Mouse (Mus musculus) ES-E14 (cell line): Measurements from ENCODE around the gene Them5. TPM values are rescaled to one million over a fixed set of nuclear protein-coding genes. Genes with fewer than 3 reads are reported as not detected.

Source experiments
- DNase-seq: peaks from one replicate; pipeline ENCODE4 v3.0.0-alpha.2; 2013; ENCODE audit warnings: low read depth, low spot score
- H3K27ac ChIP-seq: 2 replicates; pipeline ENCODE4 v1.5.1; 2012; ENCODE audit warnings: low read depth, mild to moderate bottlenecking, low read length, moderate library complexity, mixed read lengths; ENCODE audit not compliant: poor library complexity, insufficient read depth, severe bottlenecking
- H3K36me3 ChIP-seq: 2 replicates; pipeline ENCODE4 v1.6.1; 2012; ENCODE audit warnings: mild to moderate bottlenecking, low read length, moderate library complexity, mixed read lengths; ENCODE audit not compliant: control insufficient read depth, poor library complexity, insufficient read depth, severe bottlenecking
- H3K4me1 ChIP-seq, 2 experiments: fragments of 150-350 bp in 1 of 2; sonication (generic) in 1 of 2; 2 replicates each; pipeline ENCODE4 v1.6.1; 2012; ENCODE audit warnings: low read length in 2 of 2, mild to moderate bottlenecking in 1 of 2, mixed read lengths in 1 of 2; ENCODE audit not compliant: control insufficient read depth in 2 of 2, insufficient read depth in 2 of 2, poor library complexity in 1 of 2
- H3K4me3 ChIP-seq, 2 experiments: fragments of 150-350 bp in 1 of 2; sonication (generic) in 1 of 2; 2 replicates each; pipeline ENCODE4 v1.5.1; 2012; ENCODE audit warnings: low read length in 2 of 2, low read depth in 1 of 2, mild to moderate bottlenecking in 1 of 2, mixed read lengths in 1 of 2; ENCODE audit not compliant: insufficient read depth in 1 of 2, poor library complexity in 1 of 2, severe bottlenecking in 1 of 2
- H3K9ac ChIP-seq: 2 replicates; pipeline ENCODE4 v1.6.1; 2012; ENCODE audit warnings: low read depth, mild to moderate bottlenecking, low read length, mixed read lengths; ENCODE audit not compliant: poor library complexity, insufficient read depth, severe bottlenecking
- H3K9me3 ChIP-seq: fragments of 150-350 bp; sonication (generic); 2 replicates; pipeline ENCODE4 v1.6.1; 2012; ENCODE audit warnings: low read depth, mild to moderate bottlenecking, low read length; ENCODE audit not compliant: control insufficient read depth, insufficient read depth
- CHD2 ChIP-seq: IDR thresholded peaks from 2 replicates; pipeline ENCODE4 v1.6.1; 2014; ENCODE audit warnings: mild to moderate bottlenecking, low read depth, low read length, inconsistent platforms
- HCFC1 ChIP-seq: IDR thresholded peaks from 2 replicates; pipeline ENCODE4 v1.6.1; 2012; ENCODE audit warnings: low read length, inconsistent platforms, borderline replicate concordance; ENCODE audit not compliant: insufficient read depth
- MAFK ChIP-seq: IDR thresholded peaks from 2 replicates; pipeline ENCODE4 v1.6.1; 2014; ENCODE audit warnings: mild to moderate bottlenecking, low read depth, low read length, inconsistent platforms; ENCODE audit not compliant: insufficient read depth
- ZC3H11A ChIP-seq: IDR thresholded peaks from 2 replicates; pipeline ENCODE4 v1.6.1; 2012; ENCODE audit warnings: low read depth, mild to moderate bottlenecking, inconsistent platforms, low read length, borderline replicate concordance
- ZNF384 ChIP-seq: IDR thresholded peaks from 2 replicates; pipeline ENCODE4 v1.6.1; 2012; ENCODE audit warnings: low read depth, low read length, inconsistent platforms
- in situ Hi-C, 2 experiments: fragments of 600-800 bp; cut with MboI; formaldehyde crosslinking; loops; one replicate each; pipeline ENCODE4 v1.15.1; 2025; ENCODE audit warnings: low sequenced_read_pairs in 2 of 2, inconsistent platforms in 1 of 2; ENCODE audit not compliant: unreplicated experiment in 2 of 2
- total RNA-seq: library from RNA; depleted of rRNA; stranded (reverse); fragments of 300-350 nt; gene quantifications from 2 replicates; pipeline ENCODE4 v1.2.3, GENCODE M21; 2012; rRNA removed

Gene Them5
- total RNA-seq: 0.36 and 0.53 TPM in 2 replicates

DNA sequence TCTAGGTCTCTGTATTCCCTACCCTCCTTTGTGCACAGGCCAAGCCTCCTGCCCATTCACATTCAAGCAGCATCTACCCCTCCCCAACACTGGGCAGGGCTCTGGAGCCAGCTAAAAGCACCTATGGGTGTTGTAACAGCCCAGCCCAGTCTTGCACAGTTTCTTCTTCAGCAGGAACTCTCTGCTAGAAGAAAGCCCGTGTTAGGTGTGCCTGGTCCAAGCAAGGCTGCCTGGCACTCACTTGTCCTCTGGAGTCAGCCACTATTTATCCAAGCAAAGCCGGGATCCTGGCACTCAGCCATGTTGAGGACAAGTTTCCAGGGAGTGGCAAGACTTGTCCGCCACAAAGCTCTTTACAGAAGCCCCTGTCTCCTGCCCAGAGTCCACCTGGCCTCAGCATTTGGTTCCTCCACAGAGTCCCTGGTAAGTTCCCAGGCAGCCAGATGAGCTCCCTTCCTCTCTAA lies at the start of gene Them5:
Gene Them5 (plus strand): TSS at position 141 of the 464 bp plus-strand sequence.
- in situ Hi-C loops: no loop called here
- TF ChIP-seq ZC3H11A (no peak), MAFK (no peak), ZNF384 (no peak), CHD2 (no peak), HCFC1 (no peak)
- no peak for DNase-seq

DNA sequence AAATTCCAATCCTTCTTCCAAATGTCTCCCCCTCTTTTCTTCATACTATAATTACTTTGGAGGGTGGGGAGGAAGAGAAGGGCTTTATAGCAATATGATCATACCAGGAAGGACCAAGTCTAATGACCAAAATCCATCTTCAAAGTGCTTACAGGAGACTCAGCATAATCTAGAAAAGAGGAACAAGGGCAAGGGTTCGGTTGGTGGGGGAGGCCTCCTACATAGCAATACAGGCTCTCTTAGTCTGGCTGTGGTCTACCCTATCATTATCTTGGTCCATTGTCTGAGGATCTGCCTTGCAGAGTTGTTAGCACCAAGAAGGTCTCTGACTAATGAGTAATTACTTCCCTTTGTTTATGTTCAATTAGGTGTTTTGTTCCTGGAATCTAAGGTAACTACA lies 36.4 kb upstream of the Them5 start:
- in situ Hi-C loops: no loop called here
- Histone ChIP-seq H3K36me3 (no peaks in the 10 kb centered on the region), H3K27ac (no peak overlapping the region), H3K4me1 (no peaks in the 10 kb centered on the region; a peak in 1 of 4 replicates), H3K9ac (no peak overlapping the region), H3K4me3 (no peak overlapping the region), H3K9me3 (no peaks in the 10 kb centered on the region)
- no peak for TF ChIP-seq ZNF384
- TF ChIP-seq HCFC1: no peak
- TF ChIP-seq MAFK: no peak
- no peak for TF ChIP-seq CHD2
- TF ChIP-seq ZC3H11A: no peak
- no peak for DNase-seq

More for the DNA sequence above, at the start of gene Them5:
- H3K4me3 ChIP-seq: no peak within 1 kb of the TSS
- H3K9me3 ChIP-seq: no peaks in the 10 kb centered on the region
- H3K9ac ChIP-seq: no peak within 1 kb of the TSS
- no peaks in the 10 kb centered on the region for H3K36me3 ChIP-seq
- H3K27ac ChIP-seq: no peak within 1 kb of the TSS
- peaks cover 0 to 2% of the 10 kb centered on the region in 2 experiments; a peak in 1 of 4 replicates for H3K4me1 ChIP-seq

DNA sequence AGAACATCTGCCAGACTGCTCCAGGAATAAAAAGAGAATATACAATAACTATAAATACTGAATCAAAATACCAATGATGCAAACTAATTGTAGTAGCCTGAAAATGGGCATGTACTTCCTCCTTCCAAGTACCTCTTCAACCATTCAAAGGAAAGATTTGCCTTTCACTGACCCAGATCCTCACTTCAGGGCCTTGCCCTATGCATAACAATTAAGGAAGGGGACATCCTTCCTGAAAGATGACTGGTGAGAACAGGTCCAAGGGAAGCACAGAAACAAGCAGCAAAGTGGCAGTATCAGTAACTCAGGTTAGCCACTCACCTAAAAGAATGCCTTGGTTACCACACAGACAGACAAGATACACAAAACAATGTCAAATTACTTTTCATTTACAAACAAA lies 34.9 kb upstream of the Them5 start:
- no peak for DNase-seq
- no peak overlapping the region for H3K9ac ChIP-seq
- no peak overlapping the region for H3K4me3 ChIP-seq
- in situ Hi-C loops: no loop called here
- no peaks in the 10 kb centered on the region for H3K9me3 ChIP-seq
- TF ChIP-seq MAFK (no peak), ZC3H11A (no peak), ZNF384 (no peak), HCFC1 (no peak), CHD2 (no peak)
- no peak overlapping the region for H3K27ac ChIP-seq
- H3K36me3 ChIP-seq: no peaks in the 10 kb centered on the region
- no peaks in the 10 kb centered on the region; a peak in 1 of 4 replicates for H3K4me1 ChIP-seq

DNA sequence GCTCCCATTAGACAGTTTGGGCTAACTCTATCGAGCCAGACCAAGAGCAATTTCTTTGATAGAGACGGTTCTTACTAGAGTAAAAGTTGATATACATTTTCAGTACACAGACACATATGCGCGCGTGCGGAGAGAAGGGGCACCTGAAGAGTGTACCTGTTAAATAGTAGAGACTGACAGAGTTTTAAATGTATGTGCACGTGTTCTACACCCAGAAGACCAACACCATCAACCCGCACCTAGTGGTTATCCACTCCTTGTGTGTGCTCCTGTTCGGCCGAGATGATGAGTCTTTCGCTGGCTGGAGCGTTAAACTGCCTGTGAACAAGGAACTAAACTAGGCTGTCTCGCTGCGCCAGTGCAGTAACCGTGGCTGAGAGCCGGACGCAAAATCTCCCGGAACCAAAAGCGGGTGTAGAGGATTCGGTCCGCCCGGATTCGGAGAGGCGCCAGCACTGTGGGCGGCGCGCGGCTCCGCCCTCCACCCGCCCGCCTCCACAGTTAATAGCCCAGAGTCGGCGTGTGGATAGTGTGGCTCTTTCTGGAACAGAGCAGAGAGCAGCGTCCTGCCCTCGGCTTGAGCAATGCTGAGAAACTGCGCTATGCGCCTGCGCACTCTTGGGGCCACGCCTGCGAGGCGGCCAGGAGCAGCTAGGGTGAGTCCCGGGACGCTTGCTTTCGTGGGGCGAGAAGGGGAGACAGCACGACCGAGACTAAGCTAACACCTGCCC lies 32.1 kb upstream of the Them5 start, which contains the start of gene Them4:
Gene Them4 (plus strand): TSS at position 457 of the 731 bp plus-strand sequence.
- TF ChIP-seq ZC3H11A (no peak), HCFC1 (peak; percentile 72)
- in situ Hi-C loops: no loop called here
- Histone ChIP-seq H3K36me3 (no peaks in the 10 kb centered on the region), H3K27ac (peak within 1 kb of the TSS; percentile 40; the same call in 1 of the 2 replicates), H3K9ac (peak within 1 kb of the TSS; percentile 80), H3K4me1 (no peaks in the 10 kb centered on the region; a peak in 1 of 4 replicates), H3K4me3 (peak within 1 kb of the TSS; percentile 77 to 92), H3K9me3 (no peaks in the 10 kb centered on the region)
- DNase-seq: peak; percentile 89

DNA sequence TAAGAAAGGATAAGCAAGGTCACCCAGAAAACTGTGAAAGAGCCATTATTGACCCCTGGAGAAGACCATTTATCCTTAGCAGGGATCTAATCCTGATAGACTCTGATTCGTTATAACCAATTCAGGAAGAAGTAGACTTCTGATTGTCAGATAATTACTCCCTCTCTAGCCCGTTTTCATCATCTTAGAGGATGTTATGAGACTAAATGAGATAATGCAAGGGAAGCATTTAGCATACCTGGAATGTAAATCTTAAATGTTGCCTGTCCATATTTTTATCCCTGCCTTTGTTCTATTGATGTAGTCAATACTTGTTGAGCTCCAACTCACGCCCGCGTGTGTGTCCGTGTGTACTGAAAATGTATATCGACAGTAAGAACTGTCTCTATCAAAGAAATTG lies 31.4 kb upstream of the Them5 start:
- DNase-seq: no peak
- in situ Hi-C loops: no loop called here
- no peaks in the 10 kb centered on the region for H3K36me3 ChIP-seq
- no peaks in the 10 kb centered on the region; a peak in 1 of 4 replicates for H3K4me1 ChIP-seq
- peak overlapping the region; percentile 40; the same call in 1 of the 2 replicates for H3K27ac ChIP-seq
- TF ChIP-seq HCFC1: no peak
- no peak for TF ChIP-seq ZNF384
- no peak for TF ChIP-seq CHD2
- TF ChIP-seq MAFK: no peak
- no peak for TF ChIP-seq ZC3H11A
- H3K9me3 ChIP-seq: no peaks in the 10 kb centered on the region
- peak overlapping the region; percentile 77 to 92 for H3K4me3 ChIP-seq
- H3K9ac ChIP-seq: peak overlapping the region; percentile 80
